Mouse (Mus musculus) CH12F3 (cell line): ENCODE measurements around the gene Il24.

Experiments used
- in situ Hi-C: fragments of 300-500 bp; cut with MboI; formaldehyde crosslinking; loops from 2 replicates; pipeline ENCODE4 v1.14.3; 2020; ENCODE audit warnings: low sequenced_read_pairs

Gene Il24

GRCm38 (mm10) chr1:130855723-130856122, 31.5 kb downstream of the Il24 start:
- in situ Hi-C loops, result no loop called here

- in situ Hi-C loops, result no loop called here
Observed at GRCm38 (mm10) chr1:130854819-130855218, 32.4 kb downstream of the Il24 start.

- in situ Hi-C loops, result no loop called here
Observed at GRCm38 (mm10) chr1:130850405-130850804, 36.8 kb downstream of the Il24 start.

GRCm38 (mm10) chr1:130849530-130850214, 37.6 kb downstream of the Il24 start:
- in situ Hi-C loops, result no loop called here

GRCm38 (mm10) chr1:130844516-130844915, 42.7 kb downstream of the Il24 start:
- in situ Hi-C loops, result no loop called here

- in situ Hi-C loops, result no loop called here
Observed at GRCm38 (mm10) chr1:130841621-130842020, 45.6 kb downstream of the Il24 start.

GRCm38 (mm10) chr1:130840599-130841379, 46.5 kb downstream of the Il24 start:
- in situ Hi-C loops, result no loop called here

GRCm38 (mm10) chr1:130838288-130838687, 49.0 kb downstream of the Il24 start:
- in situ Hi-C loops, result no loop called here

- in situ Hi-C loops, result no loop called here
Observed at GRCm38 (mm10) chr1:130835161-130835936, 51.9 kb downstream of the Il24 start.

GRCm38 (mm10) chr1:130832230-130833149, 54.8 kb downstream of the Il24 start:
- in situ Hi-C loops, result no loop called here
